Mouse (Mus musculus) adrenal gland (tissue): Measurements from ENCODE around the gene Ptger3.

Source experiments
- microRNA-seq, 2 experiments: library from miRNA; unstranded; fragments of <30 nt; microRNA quantifications; one replicate each; pipeline ENCODE4; 2019

Gene Ptger3

Small RNA genes within 50 kb of the gene (microRNA-seq; reads per million reads assigned to microRNA genes)
- gene Mir186, result 92.6 to 120 reads per million in 2 experiments
